Mouse (Mus musculus): ENCODE results near the gene Nlgn2.

DNA sequence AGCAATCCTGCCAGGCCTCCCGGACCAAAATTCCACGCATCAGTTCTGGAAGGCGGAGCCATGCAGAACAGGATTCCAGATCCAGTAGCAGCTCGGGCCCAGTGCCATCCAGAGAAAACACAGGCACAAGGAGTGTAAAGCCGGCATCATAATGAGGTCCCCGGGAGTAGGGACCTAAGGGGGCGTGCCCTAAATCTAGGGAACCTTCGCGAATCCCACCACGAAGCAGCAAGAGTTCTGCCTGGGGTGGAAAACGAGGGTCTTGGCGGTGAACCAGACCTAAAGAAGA is 33.0 kb downstream of the Nlgn2 start:
- no peak for TF ChIP-seq POLR2A (IDR thresholded peaks at IDR 0.05; ENCODE audit: borderline replicate concordance, low read depth, low read length)
- no peak for TF ChIP-seq CTCF (IDR thresholded peaks at IDR 0.05; ENCODE audit: low read depth, low read length)
